Mouse (Mus musculus) embryonic facial prominence, embryonic 10.5 days (tissue): ENCODE measurements around the gene Glrx2. TPM values are rescaled to one million over a fixed set of nuclear protein-coding genes. Genes with fewer than 3 reads are reported as not detected.
"Not testable (repeated sequence)": the region's sequence is repeated elsewhere in the genome, so short reads cannot be mapped to it uniquely, and the experiment has no call there.

ENCODE experiments used
- DNase-seq: peaks from one replicate; pipeline ENCODE4 v3.0.0-alpha.2; 2017; ENCODE audit warnings: low spot score
- H3K27ac ChIP-seq: fragments of 300-500 bp; sonication (generic); replicated peaks from 2 replicates; pipeline ENCODE4 v1.5.1; 2016; ENCODE audit warnings: mild to moderate bottlenecking
- H3K27me3 ChIP-seq: fragments of 300-500 bp; sonication (generic); replicated peaks from 2 replicates; pipeline ENCODE4 v1.6.1; 2016; ENCODE audit warnings: low read depth, mild to moderate bottlenecking; ENCODE audit not compliant: poor library complexity, severe bottlenecking
- H3K36me3 ChIP-seq: fragments of 300-500 bp; sonication (generic); replicated peaks from 2 replicates; pipeline ENCODE4 v1.6.1; 2016; ENCODE audit warnings: mild to moderate bottlenecking, moderate library complexity
- H3K4me1 ChIP-seq: fragments of 300-500 bp; sonication (generic); 2 replicates; pipeline ENCODE4 v1.6.1; 2016
- H3K4me3 ChIP-seq: fragments of 300-500 bp; sonication (generic); 2 replicates; pipeline ENCODE4 v1.5.1; 2016; ENCODE audit warnings: mild to moderate bottlenecking, moderate library complexity
- H3K9me3 ChIP-seq: fragments of 300-500 bp; sonication (generic); 2 replicates; pipeline ENCODE4 v1.6.1; 2016; ENCODE audit warnings: mild to moderate bottlenecking
- WGBS: fragments of 180-500 bp; shearing (Covaris S2); methylation state at CpG from one replicate; pipeline ENCODE4 v1.1.7; 2016; 5-methylcytosine and 5-hydroxymethylcytosine counted together
- polyA plus RNA-seq: library from polyadenylated mRNA; unstranded; fragments of >200 nt; fragmentation: Nextera tagmentation; extraction: Ambion mirVana; gene quantifications from 2 replicates; pipeline ENCODE4 v1.2.1, GENCODE M21; 2016

Gene Glrx2
- 79.3 and 79.7 TPM in 2 replicates for polyA plus RNA-seq

DNA sequence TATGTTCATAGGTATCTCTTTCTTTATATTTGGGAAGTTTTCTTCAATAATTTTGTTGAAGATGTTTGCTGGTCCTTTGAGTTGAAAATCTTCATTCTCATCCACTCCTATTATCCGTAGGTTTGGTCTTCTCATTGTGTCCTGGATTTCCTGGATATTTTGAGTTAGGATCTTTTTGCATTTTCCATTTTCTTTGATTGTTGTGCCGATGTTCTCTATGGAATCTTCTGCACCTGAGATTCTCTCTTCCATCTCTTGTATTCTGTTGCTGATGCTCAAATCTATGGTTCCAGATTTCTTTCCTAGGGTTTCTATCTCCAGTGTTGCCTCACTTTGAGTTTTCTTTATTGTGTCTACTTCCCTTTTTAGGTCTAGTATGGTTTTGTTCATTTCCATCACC is at the start of gene Glrx2:
Glrx2 (plus strand) TSS at position 301 of the 400 bp plus-strand sequence.
- H3K36me3 ChIP-seq, H3K4me1 ChIP-seq, H3K9me3 ChIP-seq, H3K4me3 ChIP-seq, DNase-seq, H3K27ac ChIP-seq, H3K27me3 ChIP-seq: not testable (repeated sequence)
- WGBS: no CpG with 5 or more reads among the region's 2 CpGs

DNA sequence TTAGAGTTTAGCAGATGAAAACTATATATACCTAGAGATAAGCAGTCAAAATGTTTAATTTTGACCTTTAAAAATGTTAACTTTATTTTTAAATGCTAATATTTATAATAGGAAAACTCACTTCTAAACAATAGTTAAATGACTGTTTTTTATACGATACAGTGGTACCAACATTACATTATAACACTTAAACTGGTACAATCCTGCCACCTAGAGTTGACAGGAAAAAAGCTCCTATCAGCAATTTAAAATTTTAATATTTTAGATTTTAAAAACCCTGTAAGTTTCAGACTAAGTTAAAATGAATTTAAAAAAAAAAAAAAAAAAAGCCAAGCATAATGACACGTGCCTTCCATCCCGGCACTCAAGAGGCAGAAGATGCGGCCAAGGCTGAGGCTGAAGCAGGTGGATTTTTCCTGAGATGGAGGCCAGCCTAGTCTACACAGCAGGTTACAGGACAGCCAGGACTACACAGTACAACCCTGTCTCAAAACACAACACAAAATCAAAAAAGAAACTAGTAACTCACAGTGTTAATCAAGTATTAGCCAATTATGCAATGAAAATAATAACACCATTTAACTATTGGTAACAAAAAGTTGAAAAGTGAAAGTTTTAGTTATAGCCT is 40.3 kb upstream of the Glrx2 start:
- Histone ChIP-seq H3K27ac (no peak overlapping the region), H3K4me3 (no peak overlapping the region), H3K36me3 (peaks cover 75% of the 10 kb centered on the region), H3K4me1 (no peaks in the 10 kb centered on the region), H3K27me3 (no peaks in the 10 kb centered on the region), H3K9me3 (no peaks in the 10 kb centered on the region)
- 95% methylated on average over 4 of the region's 4 CpGs for WGBS
- no peak for DNase-seq

DNA sequence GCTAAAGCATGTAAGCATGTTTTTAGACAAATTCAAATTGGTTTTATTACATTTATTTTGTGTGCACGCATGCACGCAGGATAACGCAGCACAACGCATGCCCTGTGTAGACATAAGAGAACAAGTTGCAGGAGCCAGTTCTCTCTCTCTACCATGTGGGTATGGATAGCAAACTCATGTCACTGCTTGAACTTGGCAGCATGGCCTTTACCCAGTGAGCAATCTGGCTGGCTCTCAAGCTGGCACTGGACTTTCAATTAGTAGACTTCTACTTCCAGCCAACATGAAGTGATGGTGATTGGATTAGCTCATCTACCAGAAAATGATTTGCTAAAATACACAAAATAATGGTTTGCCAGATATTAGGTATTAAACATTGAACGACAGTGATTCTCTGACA is 35.0 kb upstream of the Glrx2 start:
- H3K4me3 ChIP-seq: no peak overlapping the region
- no peaks in the 10 kb centered on the region for H3K27me3 ChIP-seq
- H3K36me3 ChIP-seq: peaks cover 71% of the 10 kb centered on the region
- no peaks in the 10 kb centered on the region for H3K9me3 ChIP-seq
- H3K27ac ChIP-seq: no peak overlapping the region
- no peak for DNase-seq
- WGBS: 96% methylated on average over 5 of the region's 5 CpGs
- no peaks in the 10 kb centered on the region for H3K4me1 ChIP-seq

DNA sequence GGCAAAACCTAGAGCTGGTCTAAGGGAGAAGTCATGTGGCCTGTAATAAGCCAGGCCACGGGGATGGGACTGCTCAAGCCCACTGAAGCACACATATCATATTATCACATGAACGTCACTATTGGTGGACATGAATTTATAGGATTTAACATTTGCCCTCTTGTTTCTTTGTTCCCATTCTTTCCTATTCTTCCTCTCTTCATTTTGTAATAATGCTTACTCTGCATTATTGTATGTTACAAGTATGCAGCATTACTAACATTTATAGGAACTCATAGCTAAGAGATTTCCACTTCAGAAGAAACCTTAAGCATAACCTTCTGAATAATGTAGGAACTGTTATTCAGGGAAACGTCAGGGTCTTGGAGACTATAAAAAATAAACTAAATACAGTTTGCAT is 31.3 kb upstream of the Glrx2 start:
- WGBS: 93% methylated on average over 3 of the region's 3 CpGs
- H3K36me3 ChIP-seq: peaks cover 75% of the 10 kb centered on the region
- no peaks in the 10 kb centered on the region for H3K4me1 ChIP-seq
- H3K4me3 ChIP-seq: no peak overlapping the region
- H3K27me3 ChIP-seq: no peaks in the 10 kb centered on the region
- no peaks in the 10 kb centered on the region for H3K9me3 ChIP-seq
- no peak overlapping the region for H3K27ac ChIP-seq
- DNase-seq: no peak

DNA sequence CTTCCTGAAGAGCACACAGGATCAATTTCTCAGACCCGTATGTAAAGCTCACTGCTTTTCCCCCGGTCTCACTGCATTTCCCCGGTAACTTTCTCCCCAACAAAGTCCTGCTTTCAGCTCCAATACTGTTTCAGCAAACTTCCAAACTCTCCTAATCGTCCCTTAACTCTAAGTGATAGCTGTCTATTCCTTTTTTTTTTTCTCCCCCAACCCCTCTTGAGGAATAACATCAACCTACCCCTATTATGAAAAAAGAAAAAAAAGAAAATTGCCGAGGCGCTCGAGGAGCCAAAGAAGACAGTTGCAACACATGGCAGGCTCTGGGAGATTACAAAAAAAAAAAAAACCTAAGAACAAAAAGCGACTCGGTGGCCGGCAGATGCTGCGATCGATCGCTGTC is 14.4 kb upstream of the Glrx2 start:
- no peaks in the 10 kb centered on the region for H3K9me3 ChIP-seq
- peaks cover 22% of the 10 kb centered on the region for H3K36me3 ChIP-seq
- H3K4me3 ChIP-seq: peak overlapping the region; percentile 84
- WGBS: under 1% methylated on average over 13 of the region's 13 CpGs
- peaks cover 9% of the 10 kb centered on the region; the same call in 1 of the 2 replicates for H3K27me3 ChIP-seq
- peak overlapping the region; percentile 98 for H3K27ac ChIP-seq
- peaks cover 13% of the 10 kb centered on the region for H3K4me1 ChIP-seq
- DNase-seq: no peak

DNA sequence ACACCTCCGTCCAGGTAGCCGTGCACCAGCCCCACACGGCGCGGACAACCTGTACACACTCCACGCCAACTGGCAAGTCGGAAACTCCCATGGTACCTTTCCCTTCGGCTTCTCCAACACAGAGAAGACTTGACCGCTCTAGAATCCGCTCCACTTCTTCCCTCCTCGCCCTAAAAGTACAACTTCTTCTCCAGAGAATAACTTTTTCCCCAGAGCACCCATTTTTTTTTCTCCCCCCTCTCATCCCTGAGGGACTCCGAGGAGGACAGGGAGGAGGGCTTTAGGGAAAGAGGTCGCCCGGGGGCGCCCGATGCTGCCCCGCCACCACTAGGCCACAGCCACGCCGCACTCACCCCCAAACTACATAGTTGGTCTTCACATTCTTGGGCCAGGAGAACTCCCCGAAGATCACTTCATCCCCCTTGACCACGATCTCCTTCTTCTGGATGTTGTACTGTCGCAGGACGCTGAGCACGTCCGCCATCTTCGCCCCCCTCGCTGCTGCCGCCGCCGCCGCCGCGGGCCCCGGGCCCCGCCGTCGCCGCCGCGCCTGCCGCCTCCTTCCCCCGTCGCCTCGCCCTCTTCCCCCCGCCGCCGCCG is 13.9 kb upstream of the Glrx2 start:
- Histone ChIP-seq H3K27ac (peak overlapping the region; percentile 98), H3K36me3 (peaks cover 18% of the 10 kb centered on the region), H3K4me3 (peak overlapping the region; percentile 84), H3K4me1 (peaks cover 13% of the 10 kb centered on the region), H3K27me3 (peaks cover 9% of the 10 kb centered on the region; the same call in 1 of the 2 replicates), H3K9me3 (no peaks in the 10 kb centered on the region)
- DNase-seq: no peak
- under 1% methylated on average over 47 of the region's 48 CpGs for WGBS

DNA sequence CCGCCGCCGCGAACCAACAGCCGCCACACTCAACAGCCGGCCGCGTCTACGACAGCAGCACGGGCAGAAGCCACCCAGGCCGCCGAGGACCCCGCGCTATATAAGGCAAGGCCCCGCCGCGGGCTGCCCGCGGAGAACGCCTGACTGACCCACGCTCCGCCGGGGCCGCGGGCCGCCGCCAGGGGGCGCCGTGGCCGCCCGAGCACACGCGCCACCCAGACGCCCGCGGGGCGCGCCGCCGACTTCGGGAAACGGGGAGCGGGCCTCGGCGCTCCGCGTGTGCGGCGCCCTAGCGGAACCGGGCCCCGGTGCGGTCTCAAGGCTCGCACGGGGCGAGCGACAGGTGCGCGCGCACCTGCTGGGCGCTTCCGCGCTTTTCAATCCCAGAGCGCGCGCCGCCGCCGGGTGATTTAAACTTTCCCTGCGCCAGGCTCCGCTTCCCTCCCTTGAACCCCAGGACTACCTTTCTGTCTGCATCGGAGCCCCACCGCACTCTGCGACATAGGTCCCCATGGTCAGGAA is 13.3 kb upstream of the Glrx2 start, which contains the start of gene Cdc73:
Cdc73 (minus strand) TSS at position 153 of the 522 bp plus-strand sequence.
- peaks cover 9% of the 10 kb centered on the region; the same call in 1 of the 2 replicates for H3K27me3 ChIP-seq
- peak within 1 kb of the TSS; percentile 98 for H3K27ac ChIP-seq
- H3K9me3 ChIP-seq: no peaks in the 10 kb centered on the region
- WGBS: under 1% methylated on average over 74 of the region's 74 CpGs
- peak within 1 kb of the TSS; percentile 84 for H3K4me3 ChIP-seq
- DNase-seq: peak; percentile 92
- peaks cover 12% of the 10 kb centered on the region for H3K36me3 ChIP-seq
- H3K4me1 ChIP-seq: peaks cover 13% of the 10 kb centered on the region

DNA sequence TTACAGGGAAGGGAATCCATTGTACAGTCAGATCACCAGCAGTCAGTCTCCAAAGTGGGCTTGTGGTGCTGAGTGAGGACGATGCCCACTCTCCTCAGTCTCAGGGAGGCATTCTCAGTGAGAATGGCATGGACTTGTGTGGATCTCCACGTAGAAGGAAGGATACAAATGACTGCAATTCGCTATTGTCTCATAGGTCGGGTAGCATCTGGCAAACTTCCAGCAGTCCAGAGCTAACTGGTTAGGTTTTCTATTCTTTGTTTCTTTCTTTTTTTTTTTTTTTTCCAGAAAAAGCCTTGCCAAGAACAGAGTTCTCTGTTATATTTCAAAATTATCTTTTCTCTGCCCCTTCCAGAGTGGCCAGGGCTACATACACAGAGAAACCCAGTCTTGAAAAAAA is 9.1 kb upstream of the Glrx2 start:
- no peak overlapping the region for H3K27ac ChIP-seq
- no peaks in the 10 kb centered on the region for H3K36me3 ChIP-seq
- peaks cover 6% of the 10 kb centered on the region for H3K4me1 ChIP-seq
- no peaks in the 10 kb centered on the region for H3K9me3 ChIP-seq
- no peak overlapping the region for H3K4me3 ChIP-seq
- H3K27me3 ChIP-seq: peaks cover 9% of the 10 kb centered on the region; the same call in 1 of the 2 replicates
- no peak for DNase-seq
- WGBS: 83% methylated on average over 4 of the region's 4 CpGs

DNA sequence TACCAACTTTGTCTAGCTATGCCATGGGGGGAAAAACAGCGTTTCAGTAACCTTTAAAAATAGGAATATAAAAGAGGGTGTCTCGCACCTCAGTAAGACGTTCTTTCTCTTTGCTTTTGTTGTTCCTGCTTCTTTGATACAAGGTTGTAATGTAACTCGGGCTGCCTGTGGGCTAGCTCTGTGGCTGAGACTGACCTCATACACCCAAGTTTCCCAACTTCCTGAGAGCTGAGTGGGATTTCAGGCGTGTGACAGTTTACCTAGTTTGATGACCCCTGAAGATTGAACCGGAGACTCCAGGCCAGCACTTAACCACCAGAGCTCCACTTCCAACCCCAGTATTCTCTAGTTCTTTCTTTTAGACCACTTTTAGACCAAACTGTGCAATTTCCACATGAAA is 7.8 kb upstream of the Glrx2 start:
- Histone ChIP-seq H3K36me3 (no peaks in the 10 kb centered on the region), H3K9me3 (no peaks in the 10 kb centered on the region), H3K4me3 (no peak overlapping the region), H3K27ac (no peak overlapping the region), H3K27me3 (peaks cover 9% of the 10 kb centered on the region; the same call in 1 of the 2 replicates), H3K4me1 (peaks cover 6% of the 10 kb centered on the region)
- WGBS: 79% methylated on average over 6 of the region's 6 CpGs
- DNase-seq: no peak

DNA sequence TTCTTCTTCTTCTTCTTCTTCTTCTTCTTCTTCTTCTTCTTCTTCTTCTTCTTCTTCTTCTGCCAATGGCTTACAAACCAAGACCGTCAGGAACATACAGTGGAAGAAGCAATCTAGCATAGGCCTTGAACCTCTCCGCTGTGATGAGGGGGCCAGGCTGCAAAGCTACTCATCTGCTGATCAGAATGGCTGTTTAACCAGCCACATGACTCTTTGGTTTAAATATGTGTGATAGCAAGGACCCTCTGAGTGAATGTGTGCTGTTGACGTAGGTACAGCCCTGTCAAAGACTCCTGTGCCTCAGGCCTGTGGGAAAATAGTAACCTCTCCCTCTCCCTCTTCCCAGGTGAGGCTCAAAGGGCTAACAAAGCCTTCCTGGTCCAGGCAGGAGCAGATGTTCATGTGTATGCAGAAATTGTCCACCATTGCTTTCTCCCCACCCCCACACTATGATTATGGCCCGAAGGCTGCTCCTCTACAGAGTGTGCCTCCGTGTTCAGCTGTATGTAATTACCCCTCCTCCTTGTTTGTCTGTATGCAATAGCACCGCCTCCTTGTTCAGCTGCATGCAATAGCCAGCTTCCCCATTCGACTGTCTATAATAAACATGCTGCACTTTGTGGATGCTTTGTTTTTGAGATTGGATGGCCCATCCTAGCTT is 6.0 kb upstream of the Glrx2 start:
- WGBS: 61% methylated on average over 7 of the region's 7 CpGs
- Histone ChIP-seq H3K9me3 (no peaks in the 10 kb centered on the region), H3K27me3 (no peaks in the 10 kb centered on the region), H3K4me3 (no peak overlapping the region), H3K27ac (peak overlapping the region; percentile 65), H3K4me1 (peaks cover 6% of the 10 kb centered on the region), H3K36me3 (no peaks in the 10 kb centered on the region)
- peak; percentile 26 for DNase-seq

DNA sequence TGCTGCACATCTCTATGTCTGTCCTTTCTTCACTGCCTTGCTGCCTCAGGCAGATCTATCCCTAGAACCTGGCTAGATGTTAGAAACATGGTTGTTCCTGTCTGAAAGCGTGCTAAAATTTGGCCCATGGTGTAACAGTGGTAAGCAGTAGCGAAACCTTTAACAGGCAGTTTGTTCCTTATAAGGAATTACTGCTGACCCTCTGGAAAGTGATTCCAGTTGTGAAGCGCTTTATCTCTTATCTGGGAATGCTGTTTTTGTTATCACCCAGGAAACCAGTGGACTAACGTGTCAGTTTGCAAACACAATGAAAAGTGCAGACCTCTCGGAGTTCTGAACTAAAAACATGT is 5.5 kb upstream of the Glrx2 start:
- no peak for DNase-seq
- Histone ChIP-seq H3K4me3 (no peak overlapping the region), H3K36me3 (no peaks in the 10 kb centered on the region), H3K27ac (no peak overlapping the region), H3K9me3 (no peaks in the 10 kb centered on the region), H3K4me1 (peaks cover 6% of the 10 kb centered on the region), H3K27me3 (no peaks in the 10 kb centered on the region)
- 82% methylated on average over 5 of the region's 5 CpGs for WGBS

DNA sequence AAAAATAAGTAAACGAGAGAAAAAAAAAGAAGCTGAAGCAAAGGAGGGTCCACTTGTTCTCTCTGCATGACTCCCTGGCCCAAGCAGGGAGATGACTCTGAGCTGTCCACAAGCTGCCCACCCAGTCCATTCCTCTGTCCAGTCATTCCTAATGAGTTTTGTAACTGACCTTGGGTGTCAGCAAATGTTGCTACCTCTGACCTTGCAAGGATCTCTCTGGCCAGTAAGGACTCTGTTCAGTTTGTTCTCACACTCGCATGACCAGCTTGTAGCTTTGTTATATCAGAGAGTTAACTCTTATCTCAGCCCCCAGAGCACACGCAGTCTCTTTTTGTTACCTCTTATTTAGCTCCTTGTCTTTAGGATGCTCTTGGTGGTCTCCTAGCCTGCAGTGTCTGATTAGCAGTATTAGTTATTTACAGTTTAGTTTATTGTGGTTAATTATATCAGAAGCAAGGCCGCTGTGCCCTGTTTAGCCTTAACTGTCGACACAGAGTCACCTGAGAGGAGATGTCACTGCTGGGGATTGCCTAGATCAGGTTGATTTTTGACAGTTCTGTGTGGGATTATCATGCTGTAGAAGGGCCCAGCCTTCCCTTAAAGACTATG is 8.4 kb downstream of the Glrx2 start:
- no peak overlapping the region for H3K27ac ChIP-seq
- H3K9me3 ChIP-seq: no peaks in the 10 kb centered on the region
- H3K36me3 ChIP-seq: no peaks in the 10 kb centered on the region
- 86% methylated on average over 5 of the region's 5 CpGs for WGBS
- no peaks in the 10 kb centered on the region for H3K4me1 ChIP-seq
- H3K27me3 ChIP-seq: no peaks in the 10 kb centered on the region
- H3K4me3 ChIP-seq: no peak overlapping the region
- no peak for DNase-seq
